Mouse (Mus musculus) mouse trophoblast stem cell (cell line): ENCODE results near the gene Llph.
"Not testable (repeated sequence)": the region's sequence is repeated elsewhere in the genome, so short reads cannot be mapped to it uniquely, and the experiment has no call there.

Experiments
- in situ Hi-C, 2 experiments: fragments of 300-500 bp; cut with MseI, MboI; formaldehyde crosslinking; loops; 2 replicates in 1 of 2; 3 replicates in 1 of 2; pipeline ENCODE4 v1.15.1; 2025

The Llph gene

GRCm38 (mm10) chr10:120226871-120227661 is at the start of gene Llph:
Llph (plus strand) TSS chr10:120227070.
- in situ Hi-C loops, result no loop called here

- in situ Hi-C loops, result no loop called here
These were observed 44.0 kb upstream of the Llph start for GRCm38 (mm10) chr10:120182887-120183286.

- in situ Hi-C loops, result no loop called here
These were observed 43.5 kb upstream of the Llph start for GRCm38 (mm10) chr10:120183342-120183741.

GRCm38 (mm10) chr10:120188513-120188912 is 38.4 kb upstream of the Llph start:
- in situ Hi-C loops, result no loop called here

GRCm38 (mm10) chr10:120189276-120189675 is 37.6 kb upstream of the Llph start:
- in situ Hi-C loops, result no loop called here

- in situ Hi-C loops, result no loop called here
These were observed 37.1 kb upstream of the Llph start for GRCm38 (mm10) chr10:120189782-120190181.

- in situ Hi-C loops, result no loop called here
These were observed 35.7 kb upstream of the Llph start for GRCm38 (mm10) chr10:120191165-120191564.

GRCm38 (mm10) chr10:120192278-120192677 is 34.6 kb upstream of the Llph start:
- in situ Hi-C loops, result no loop called here

- in situ Hi-C loops, result no loop called here
These were observed 33.6 kb upstream of the Llph start for GRCm38 (mm10) chr10:120193255-120193654.

- in situ Hi-C loops, result no loop called here
These were observed 29.6 kb upstream of the Llph start for GRCm38 (mm10) chr10:120197061-120197835.

GRCm38 (mm10) chr10:120201131-120201921 is 25.5 kb upstream of the Llph start, which contains the start of gene Tmbim4:
Tmbim4 (plus strand) TSS chr10:120201590.
- in situ Hi-C loops, result no loop called here

- in situ Hi-C loops, result no loop called here
These were observed 24.9 kb upstream of the Llph start, which contains the start of gene Irak3 for GRCm38 (mm10) chr10:120201961-120202402. Irak3 (minus strand) TSS chr10:120202130.

GRCm38 (mm10) chr10:120202467-120203250 is 24.2 kb upstream of the Llph start:
- in situ Hi-C loops, result no loop called here

GRCm38 (mm10) chr10:120204591-120205210 is 22.2 kb upstream of the Llph start:
- in situ Hi-C loops, result no loop called here

GRCm38 (mm10) chr10:120208015-120208414 is 18.9 kb upstream of the Llph start:
- in situ Hi-C loops, result no loop called here

GRCm38 (mm10) chr10:120208575-120209538 is 18.0 kb upstream of the Llph start:
- in situ Hi-C loops, result no loop called here

GRCm38 (mm10) chr10:120209539-120209925 is 17.3 kb upstream of the Llph start:
- in situ Hi-C loops, result no loop called here

- in situ Hi-C loops, result no loop called here
These were observed 16.8 kb upstream of the Llph start for GRCm38 (mm10) chr10:120210096-120210495.

GRCm38 (mm10) chr10:120217099-120217498 is 9.8 kb upstream of the Llph start:
- in situ Hi-C loops, result not testable (repeated sequence)
